ENCODE assay signal across 10 mouse cellular contexts in the genomic region with DNA sequence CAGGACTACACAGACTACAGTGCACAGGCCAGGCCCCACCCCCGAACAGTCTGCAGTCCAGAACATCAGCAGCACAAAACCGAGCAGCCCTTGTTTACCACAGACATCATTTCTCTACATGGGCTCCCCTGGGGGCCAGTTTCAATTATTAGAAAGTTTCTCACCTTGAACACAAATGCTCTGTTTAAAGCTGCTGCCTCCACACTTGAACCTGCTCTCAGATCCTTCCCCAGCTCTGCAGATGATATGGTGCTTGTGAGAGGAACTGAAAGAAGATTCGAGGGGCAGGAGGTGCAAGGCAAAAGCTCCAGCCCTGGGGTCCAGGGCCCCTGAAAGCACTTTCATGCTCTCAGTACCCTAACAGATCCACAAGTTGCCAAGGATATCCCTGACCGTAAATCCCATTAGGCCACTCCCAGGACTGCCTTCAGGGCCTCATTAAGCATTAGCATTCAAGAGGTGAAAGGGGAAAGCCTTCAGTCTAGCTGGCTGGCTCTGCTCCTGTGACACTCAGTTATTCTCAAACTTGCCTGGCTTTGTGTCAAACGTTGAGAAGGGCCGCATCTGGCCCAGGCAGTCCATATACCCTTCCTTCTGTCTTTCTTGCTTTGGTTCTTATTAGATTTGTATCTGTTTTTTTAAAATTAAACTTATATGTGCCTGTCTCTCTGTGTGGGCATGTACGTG. TPM values are rescaled to one million over a fixed set of nuclear protein-coding genes. Genes with fewer than 3 reads are reported as not detected.
DNase-seq lines count a peak whose midpoint lies in the region; ATAC-seq lines count a peak whose summit lies in the region.
"Had no signal": no experiment of that assay in that cellular context is flagged by ENCODE, and none has a peak within 500 bp of the region (broad histone marks: within the 10 kb centered on the region; RNA-seq: fewer than 3 reads in every experiment).

No protein-coding gene starts in this region.

- WGBS in hindbrain, embryonic 13.5 days = 52% methylated on average over 7 of the region's 7 CpGs
- 48% methylated on average over 7 of the region's 7 CpGs for WGBS in hindbrain, embryonic 16.5 days
- 44% methylated on average over 7 of the region's 7 CpGs for WGBS in intestine, embryonic 16.5 days

- no peak overlapping the region for H3K9ac ChIP-seq in hindbrain, embryonic 13.5 days
- H3K9ac ChIP-seq in hindbrain, embryonic 16.5 days (ENCODE audit: low read depth, low read length) = no peak overlapping the region; the same call in 1 of the 2 replicates
- 0 out of 2 replicates have a peak overlapping the region, but pooled peaks have one; percentile 43 for H3K9ac ChIP-seq in intestine, embryonic 16.5 days (ENCODE audit: low read depth, low read length)

- no peaks in the 10 kb centered on the region for H3K36me3 ChIP-seq in hindbrain, embryonic 13.5 days
- H3K36me3 ChIP-seq in hindbrain, embryonic 16.5 days (ENCODE audit: control insufficient read depth, insufficient read depth, low read length) = no peaks in the 10 kb centered on the region
- no peaks in the 10 kb centered on the region for H3K36me3 ChIP-seq in intestine, embryonic 16.5 days (ENCODE audit: control insufficient read depth, insufficient read depth, low read length)

- H3K27ac ChIP-seq in hindbrain, embryonic 13.5 days = peak overlapping the region; percentile 60
- H3K27ac ChIP-seq in hindbrain, embryonic 16.5 days (ENCODE audit: low read depth, low read length) = no peak overlapping the region
- H3K27ac ChIP-seq in intestine, embryonic 16.5 days (ENCODE audit: low read length) = peak overlapping the region; percentile 49; the same call in 1 of the 2 replicates

- no peak for ATAC-seq in hindbrain, embryonic 13.5 days (ENCODE audit: low FRiP score)
- no peak for ATAC-seq in hindbrain, embryonic 16.5 days
- no peak for ATAC-seq in intestine, embryonic 16.5 days
- no peak for ATAC-seq in erythroid progenitor cell, adult 5-6 weeks (replicated peaks; ENCODE audit: low FRiP score, poor library complexity, severe bottlenecking)

- no peak overlapping the region for H3K4me2 ChIP-seq in hindbrain, embryonic 13.5 days
- no peak overlapping the region for H3K4me2 ChIP-seq in hindbrain, embryonic 16.5 days (ENCODE audit: low read length)
- H3K4me2 ChIP-seq in intestine, embryonic 16.5 days (ENCODE audit: low read depth, low read length) = no peak overlapping the region

- peaks cover 74% of the 10 kb centered on the region for H3K4me1 ChIP-seq in hindbrain, embryonic 13.5 days (replicated peaks)
- H3K4me1 ChIP-seq in hindbrain, embryonic 16.5 days (ENCODE audit: control insufficient read depth, insufficient read depth, low read depth, low read length) = peaks cover 39% of the 10 kb centered on the region
- H3K4me1 ChIP-seq in intestine, embryonic 16.5 days (ENCODE audit: control insufficient read depth, insufficient read depth, low read length) = peaks cover 65% of the 10 kb centered on the region

- no peaks in the 10 kb centered on the region for H3K27me3 ChIP-seq in hindbrain, embryonic 13.5 days
- H3K27me3 ChIP-seq in hindbrain, embryonic 16.5 days (replicated peaks; ENCODE audit: control insufficient read depth, insufficient read depth, low read length) = no peaks in the 10 kb centered on the region
- no peaks in the 10 kb centered on the region for H3K27me3 ChIP-seq in intestine, embryonic 16.5 days (replicated peaks; ENCODE audit: control insufficient read depth, insufficient read depth, low read length)

- H3K4me3 ChIP-seq in hindbrain, embryonic 13.5 days = no peak overlapping the region
- H3K4me3 ChIP-seq in hindbrain, embryonic 16.5 days (ENCODE audit: low read length) = no peak overlapping the region
- no peak overlapping the region for H3K4me3 ChIP-seq in intestine, embryonic 16.5 days (ENCODE audit: low read length)

- DNase-seq in NIH3T3 (ENCODE audit: low read depth) = peak; percentile 17
- peak; percentile 51 to 73 for DNase-seq in lung, postnatal 4 days
- no peak for DNase-seq in liver
- no peak for DNase-seq in thymus, adult 18-20 months
- DNase-seq: cerebellum, postnatal 25 days; left cerebral cortex, postnatal 4 days had no signal

- H3K9me3 ChIP-seq in hindbrain, embryonic 13.5 days = no peaks in the 10 kb centered on the region
- H3K9me3 ChIP-seq in hindbrain, embryonic 16.5 days (ENCODE audit: control insufficient read depth, low read length) = no peaks in the 10 kb centered on the region
- no peaks in the 10 kb centered on the region for H3K9me3 ChIP-seq in intestine, embryonic 16.5 days (ENCODE audit: control insufficient read depth, low read length)

RNA-seq across cellular contexts. Expression of a gene that starts 13.5 kb away (rescaled TPM):
- 9.4 and 9.6 TPM in 2 replicates for polyA plus RNA-seq in hindbrain, embryonic 13.5 days (2015; fragmentation: Nextera tagmentation; extraction: Ambion mirVana)
- polyA plus RNA-seq in hindbrain, embryonic 16.5 days (2015; fragmentation: Nextera tagmentation; extraction: Ambion mirVana) = 6.1 and 7.2 TPM in 2 replicates
- polyA plus RNA-seq in intestine, embryonic 16.5 days (2015; fragmentation: Nextera tagmentation; extraction: Ambion mirVana) = 3.9 and 4.5 TPM in 2 replicates
- total RNA-seq in erythroid progenitor cell, adult 5-6 weeks (2015; ENCODE audit: low replicate concordance) = 14.8 and 28.5 TPM in 2 replicates
- total RNA-seq in erythroid progenitor cell, adult 5-6 weeks (2017; ENCODE audit: low replicate concordance) = 14.9 and 15.9 TPM in 2 replicates

Comparison
In these comparisons a context has a peak if more than half of its experiments do, and no peak if none do; other contexts are left out.
1. DNase-seq: peak in NIH3T3 (single experiment) and lung, postnatal 4 days (2 of 2); none in liver (single experiment) and thymus, adult 18-20 months (0 of 2).